35 mouse cellular contexts compared by ENCODE assay signal in the genomic region with DNA sequence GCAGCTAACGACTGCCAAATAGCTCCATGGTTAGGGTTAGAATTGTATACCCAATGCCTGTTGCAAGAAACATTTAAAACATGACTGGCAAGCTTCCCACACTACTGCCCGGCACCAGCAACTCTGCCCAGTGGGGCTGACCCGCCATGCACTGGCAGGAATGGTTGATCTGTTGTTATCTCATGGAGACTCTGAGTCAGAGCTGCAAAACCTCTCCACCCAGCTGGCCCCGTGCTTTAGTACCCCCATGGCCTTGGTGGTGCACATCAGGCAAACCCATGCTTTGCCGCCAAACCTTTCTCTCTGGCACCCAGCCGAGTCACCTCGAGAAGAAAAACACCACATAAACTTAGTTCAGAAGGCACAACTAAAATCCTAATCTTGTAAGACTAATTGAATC. TPM values are rescaled to one million over a fixed set of nuclear protein-coding genes. Genes with fewer than 3 reads are reported as not detected.
DNase-seq lines count a peak whose midpoint lies in the region; ATAC-seq and TF ChIP-seq lines count a peak whose summit lies in the region.
"Had no signal": no experiment of that assay in that cellular context is flagged by ENCODE, and none has a peak within 500 bp of the region (broad histone marks: within the 10 kb centered on the region; RNA-seq: fewer than 3 reads in every experiment).

No protein-coding gene starts in this region.

- H3K9ac ChIP-seq in ES-E14 (ENCODE audit: insufficient read depth, low read depth, low read length, poor library complexity, severe bottlenecking): no peak overlapping the region
- no peak overlapping the region for H3K9ac ChIP-seq in liver, embryonic 12.5 days
- H3K9ac ChIP-seq: embryonic facial prominence, embryonic 13.5 days; heart, embryonic 13.5 days; hindbrain, embryonic 15.5 days; intestine, embryonic 15.5 days; limb, embryonic 13.5 days; liver, embryonic 13.5 days; midbrain, embryonic 13.5 days had no signal

- H3K4me3 ChIP-seq in E14TG2a.4 (replicated peaks; ENCODE audit: low read length) (peak overlapping the region; percentile 61), ES-E14 (ENCODE audit: insufficient read depth in 1 of 2, low read depth in 1 of 2, low read length in 2 of 2, poor library complexity in 1 of 2, severe bottlenecking in 1 of 2) (peak overlapping the region; percentile 9 to 58; a peak in 3 of 4 replicates)
- H3K4me3 ChIP-seq in liver, embryonic 12.5 days: no peak overlapping the region
- H3K4me3 ChIP-seq: embryonic facial prominence, embryonic 13.5 days; forebrain, embryonic 10.5 days; gastrocnemius, adult 2 months; heart, adult 2 months; heart, embryonic 13.5 days; hindbrain, embryonic 15.5 days; intestine, embryonic 15.5 days; limb, embryonic 13.5 days; liver, embryonic 13.5 days; megakaryocyte, embryonic 14.5 days; midbrain, embryonic 13.5 days had no signal

- in situ Hi-C loops in ES-E14 (cut with MboI; ENCODE audit: low sequenced_read_pairs in 2 of 2, unreplicated experiment in 2 of 2): no loop called here

- H3K27ac ChIP-seq in ES-E14 (ENCODE audit: insufficient read depth, low read depth, low read length, poor library complexity, severe bottlenecking): no peak overlapping the region
- H3K27ac ChIP-seq in liver, embryonic 12.5 days: no peak overlapping the region
- H3K27ac ChIP-seq: embryonic facial prominence, embryonic 13.5 days; forebrain, embryonic 10.5 days; gastrocnemius, adult 2 months; heart, adult 2 months; heart, embryonic 13.5 days; hindbrain, embryonic 15.5 days; intestine, embryonic 15.5 days; kidney, postnatal 0 days; limb, embryonic 13.5 days; liver, embryonic 13.5 days; midbrain, embryonic 13.5 days had no signal

- H3K36me3 ChIP-seq in E14TG2a.4 (ENCODE audit: insufficient read depth, low read length) (no peaks in the 10 kb centered on the region), ES-E14 (ENCODE audit: control insufficient read depth, insufficient read depth, low read length, poor library complexity, severe bottlenecking) (no peaks in the 10 kb centered on the region)
- H3K36me3 ChIP-seq in liver, embryonic 12.5 days: no peaks in the 10 kb centered on the region
- H3K36me3 ChIP-seq: embryonic facial prominence, embryonic 13.5 days; forebrain, embryonic 10.5 days; heart, embryonic 13.5 days; hindbrain, embryonic 15.5 days; intestine, embryonic 15.5 days; limb, embryonic 13.5 days; liver, embryonic 13.5 days; midbrain, embryonic 13.5 days had no signal

- 60% methylated on average over 7 of the region's 7 CpGs for WGBS in liver, embryonic 12.5 days (ENCODE audit: insufficient replicate concordance)

- TF ChIP-seq CTCF in E14TG2a.4 (conservative IDR thresholded peaks at IDR 0.05; ENCODE audit: low read length): no peak

- ATAC-seq in liver, embryonic 12.5 days: no peak
- ATAC-seq: activated CD4-positive, CD25-positive, alpha-beta regulatory T cell, adult 4 months; forebrain, embryonic 16.5 days; intestine, embryonic 15.5 days; lung, postnatal 0 days; midbrain, embryonic 13.5 days had no signal

- no peaks in the 10 kb centered on the region for H3K27me3 ChIP-seq in E14TG2a.4 (ENCODE audit: insufficient read depth, low read length)
- no peaks in the 10 kb centered on the region for H3K27me3 ChIP-seq in liver, embryonic 12.5 days (replicated peaks)
- H3K27me3 ChIP-seq: CH12.LX; embryonic facial prominence, embryonic 13.5 days; heart, embryonic 13.5 days; hindbrain, embryonic 15.5 days; intestine, embryonic 15.5 days; limb, embryonic 13.5 days; liver, embryonic 13.5 days; megakaryocyte, embryonic 14.5 days; midbrain, embryonic 13.5 days had no signal

- no peak for DNase-seq in ES-E14 (ENCODE audit: low read depth, low spot score)
- DNase-seq in adrenal gland, adult 18-20 months (ENCODE audit: low spot score in 2 of 2): peak; percentile 17 to 21
- peak; percentile 53 for DNase-seq in adrenal gland, postnatal 25 days
- DNase-seq in right cerebral cortex, adult 18-20 months: no peak
- no peak for DNase-seq in embryo, embryonic 10 days (ENCODE audit: low spot score)
- DNase-seq: cerebellum, adult 11-12 months; cerebellum, adult 9-11 months; gastrocnemius, adult 2 months; gastrocnemius, postnatal 36 days; kidney, adult 8-10 months; kidney, postnatal 4 days; liver, embryonic 13.5 days; lung, adult 18-20 months; lung, postnatal 4 days; right cerebral cortex, postnatal 14 days; thymus, postnatal 25 days had no signal

- H3K4me1 ChIP-seq in E14TG2a.4 (replicated peaks; ENCODE audit: low read depth, low read length) (no peaks in the 10 kb centered on the region), ES-E14 (ENCODE audit: control insufficient read depth in 2 of 2, insufficient read depth in 2 of 2, low read length in 2 of 2, poor library complexity in 1 of 2) (no peaks in the 10 kb centered on the region)
- H3K4me1 ChIP-seq in liver, embryonic 12.5 days: no peaks in the 10 kb centered on the region
- H3K4me1 ChIP-seq: embryonic facial prominence, embryonic 13.5 days; forebrain, embryonic 10.5 days; heart, embryonic 13.5 days; hindbrain, embryonic 15.5 days; intestine, embryonic 15.5 days; limb, embryonic 13.5 days; liver, embryonic 13.5 days; megakaryocyte, embryonic 14.5 days; midbrain, embryonic 13.5 days had no signal

- H3K9me3 ChIP-seq in E14TG2a.4 (ENCODE audit: low read length) (peaks cover 5% of the 10 kb centered on the region; the same call in 1 of the 2 replicates), ES-E14 (ENCODE audit: control insufficient read depth, insufficient read depth, low read depth, low read length) (no peaks in the 10 kb centered on the region)
- H3K9me3 ChIP-seq in liver, embryonic 12.5 days (replicated peaks): no peaks in the 10 kb centered on the region
- H3K9me3 ChIP-seq: embryonic facial prominence, embryonic 13.5 days; forebrain, embryonic 10.5 days; heart, embryonic 13.5 days; hindbrain, embryonic 15.5 days; intestine, embryonic 15.5 days; limb, embryonic 13.5 days; liver, embryonic 13.5 days; megakaryocyte, embryonic 14.5 days; midbrain, embryonic 13.5 days had no signal

- H3K4me2 ChIP-seq in liver, embryonic 12.5 days: no peak overlapping the region
- H3K4me2 ChIP-seq: embryonic facial prominence, embryonic 13.5 days; heart, embryonic 13.5 days; hindbrain, embryonic 15.5 days; intestine, embryonic 15.5 days; limb, embryonic 13.5 days; liver, embryonic 13.5 days; midbrain, embryonic 13.5 days had no signal

TF ChIP-seq in ES-E14, 5 proteins besides CTCF, POLR2A, EP300 and RAD21:
- TF ChIP-seq ZNF384 (IDR thresholded peaks at IDR 0.05; ENCODE audit: low read depth, low read length): no peak; the same call in 1 of the 2 replicates
- TF ChIP-seq HCFC1 (IDR thresholded peaks at IDR 0.05; ENCODE audit: borderline replicate concordance, insufficient read depth, low read length): no peak
- no peak for TF ChIP-seq CHD2 (IDR thresholded peaks at IDR 0.05; ENCODE audit: low read depth, low read length)

RNA-seq across cellular contexts. Expression of gene Tmem45a2, which starts 4.8 kb away (rescaled TPM):
- 0.09 and 0.37 TPM in 2 replicates for total RNA-seq in ES-E14 (2012; rRNA removed)
- total RNA-seq in adrenal gland, adult 18-20 months (2021): not detected
- not detected in 2 replicates for total RNA-seq in adrenal gland, postnatal 25 days (2021)
- polyA plus RNA-seq in liver, embryonic 12.5 days (2016; fragmentation: Nextera tagmentation; extraction: Ambion mirVana): 0.08 TPM in 1 of 2 replicates, not detected in the other
- total RNA-seq: CH12.LX; gastrocnemius, adult 2 months; gastrocnemius, postnatal 36 days; heart, adult 2 months; heart, postnatal 10 days; layer of hippocampus, postnatal 25 days had no signal
- polyA plus RNA-seq: C2C12; forebrain, embryonic 10.5 days; forebrain, embryonic 16.5 days; heart, adult 2 months; intestine, embryonic 15.5 days; liver, embryonic 13.5 days; lung, postnatal 0 days; midbrain, embryonic 13.5 days had no signal

RNA-seq across cellular contexts. Expression of gene Tomm70a, which starts 45.5 kb away (rescaled TPM):
- total RNA-seq in ES-E14 (2012; rRNA removed): 86.5 and 106 TPM in 2 replicates
- total RNA-seq in adrenal gland, adult 18-20 months (2021): 10 to 100 TPM; 47.5 to 56.4 TPM
- 51.5 and 55.6 TPM in 2 replicates for total RNA-seq in adrenal gland, postnatal 25 days (2021)
- 50.7 and 51.2 TPM in 2 replicates for polyA plus RNA-seq in liver, embryonic 12.5 days (2016; fragmentation: Nextera tagmentation; extraction: Ambion mirVana)

Comparison
In these comparisons a context has a peak if more than half of its experiments do, and no peak if none do; other contexts are left out.
1. DNase-seq: peak in adrenal gland, adult 18-20 months (2 of 2) and adrenal gland, postnatal 25 days (single experiment); none in ES-E14 (single experiment), right cerebral cortex, adult 18-20 months (single experiment) and embryo, embryonic 10 days (single experiment).